Mouse (Mus musculus) myocyte (in vitro differentiated cells): ENCODE measurements around the gene Tenm2.

Experiments
- MAX ChIP-seq: IDR thresholded peaks from one replicate; pipeline ENCODE4 v1.6.1; 2011; ENCODE audit warnings: low read depth, mild to moderate bottlenecking, control low read depth
- MYOD1 ChIP-seq, 3 experiments: IDR thresholded peaks; one replicate each; pipeline ENCODE4 v1.6.1; 2011; ENCODE audit warnings: control low read depth in 2 of 3, low read depth in 2 of 3, mild to moderate bottlenecking in 2 of 3, moderate library complexity in 1 of 3; ENCODE audit not compliant: insufficient read length in 2 of 3, control insufficient read depth in 1 of 3
- POLR2A ChIP-seq: IDR thresholded peaks from one replicate; pipeline ENCODE4 v1.6.1; 2011; ENCODE audit warnings: low read depth, mild to moderate bottlenecking, control low read depth, moderate library complexity; ENCODE audit not compliant: insufficient read length
- REST ChIP-seq: IDR thresholded peaks from one replicate; pipeline ENCODE4 v1.6.1; 2011; ENCODE audit warnings: mild to moderate bottlenecking, control low read depth, moderate library complexity; ENCODE audit not compliant: insufficient read depth, insufficient read length
- SRF ChIP-seq: IDR thresholded peaks from one replicate; pipeline ENCODE4 v1.6.1; 2011; ENCODE audit warnings: low read depth; ENCODE audit not compliant: control insufficient read depth, insufficient read length
- TCF12 ChIP-seq: IDR thresholded peaks from one replicate; pipeline ENCODE4 v1.6.1; 2011; ENCODE audit warnings: mild to moderate bottlenecking, control low read depth; ENCODE audit not compliant: poor library complexity, insufficient read depth, severe bottlenecking
- TCF3 ChIP-seq: IDR thresholded peaks from one replicate; pipeline ENCODE4 v1.6.1; 2011; ENCODE audit warnings: low read depth, control low read depth; ENCODE audit not compliant: insufficient read length
- USF1 ChIP-seq: IDR thresholded peaks from one replicate; pipeline ENCODE4 v1.6.1; 2011; ENCODE audit warnings: low read depth, mild to moderate bottlenecking, control low read depth, moderate library complexity

- TF ChIP-seq TCF12, result no peak
- no peak for TF ChIP-seq POLR2A
- TF ChIP-seq REST, result no peak
- TF ChIP-seq MYOD1 (IDR thresholded peaks at IDR 0.05; ENCODE audit: control insufficient read depth in 1 of 3, insufficient read length in 2 of 3, low read depth in 2 of 3), result no peak
- no peak for TF ChIP-seq MAX
- no peak for TF ChIP-seq USF1
- TF ChIP-seq TCF3, result no peak
- no peak for TF ChIP-seq SRF
These were observed 436.4 kb downstream of the Tenm2 start for GRCm38 (mm10) chr11:36799409-36799808.
